Mouse (Mus musculus): Measurements from ENCODE around the gene Arhgap31. TPM values are rescaled to one million over a fixed set of nuclear protein-coding genes. Genes with fewer than 3 reads are reported as not detected.
A peak's percentile ranks its signal among the peaks of the same experiment; 100 is the strongest.

Gene Arhgap31
- polyA plus RNA-seq, 1 experiment: 10.3 TPM

DNA sequence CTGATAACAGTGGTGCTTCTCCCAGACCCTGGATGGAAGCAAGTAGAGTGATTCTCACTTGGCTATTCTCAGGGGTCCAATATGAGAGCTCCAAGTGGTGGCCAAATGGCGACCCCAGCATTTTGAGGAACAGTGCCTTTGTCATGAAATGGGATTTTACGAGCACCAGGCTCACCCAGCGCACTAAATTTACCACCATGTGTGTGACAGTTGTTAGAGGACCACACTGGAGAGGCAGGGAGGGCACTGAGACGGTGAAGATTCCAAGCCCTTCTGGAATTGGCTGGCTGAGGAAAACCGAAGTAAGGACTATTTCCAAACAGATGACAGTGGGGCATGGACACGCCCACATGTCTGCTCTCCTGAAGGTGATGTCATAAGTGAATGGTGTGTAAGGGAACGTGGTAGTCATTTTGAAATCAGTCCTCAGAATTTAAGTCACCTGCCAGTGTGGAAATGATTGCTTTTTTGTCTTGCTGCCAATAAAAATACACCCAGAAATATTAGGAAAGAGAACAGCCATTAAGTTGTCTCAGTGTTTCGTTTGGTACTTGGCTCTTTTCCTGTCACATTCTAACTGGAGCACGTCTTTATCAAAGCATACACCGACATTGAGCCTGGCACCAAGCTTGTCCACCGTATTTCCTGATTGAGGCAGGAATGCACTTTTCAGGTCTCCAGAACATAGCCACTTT is 113.9 kb downstream of the Arhgap31 start:
- TF ChIP-seq POLR2A (IDR thresholded peaks at IDR 0.05; ENCODE audit: extremely low read depth, insufficient read depth, low read length) (no peak), CTCF (IDR thresholded peaks at IDR 0.05; ENCODE audit: extremely low read depth, insufficient read depth, low read length) (no peak)
- Histone ChIP-seq H3K4me1 (ENCODE audit: control insufficient read depth, insufficient read depth, low read length) (no peaks in the 10 kb centered on the region), H3K4me3 (ENCODE audit: insufficient read depth, low read length) (no peak overlapping the region), H3K27ac (ENCODE audit: insufficient read depth, low read length) (no peak overlapping the region)

DNA sequence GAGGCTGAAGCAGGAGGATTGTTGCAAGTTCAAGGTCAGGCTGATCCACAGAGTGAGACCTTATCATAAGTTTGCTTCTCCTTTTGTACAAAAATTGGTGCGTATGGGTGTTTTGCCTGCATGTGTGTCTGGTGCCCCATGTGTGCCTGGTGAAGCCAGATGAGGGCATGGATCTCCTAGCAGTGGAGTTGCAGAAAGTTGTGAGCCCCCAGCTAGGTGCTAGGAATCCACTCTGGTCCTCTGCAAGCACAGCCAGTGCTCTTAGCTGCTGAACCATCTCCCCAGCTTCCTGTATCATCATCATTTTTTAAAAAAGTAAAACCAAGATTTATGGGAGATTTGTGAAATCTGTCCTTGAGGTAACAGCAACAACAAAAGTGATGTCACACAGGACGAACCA is 116.4 kb downstream of the Arhgap31 start:
- no peaks in the 10 kb centered on the region for H3K4me1 ChIP-seq (ENCODE audit: control insufficient read depth, insufficient read depth, low read length)
- no peak overlapping the region for H3K27ac ChIP-seq (ENCODE audit: insufficient read depth, low read length)
- H3K4me3 ChIP-seq (ENCODE audit: insufficient read depth, low read length): no peak overlapping the region
- no peak for TF ChIP-seq POLR2A (IDR thresholded peaks at IDR 0.05; ENCODE audit: extremely low read depth, insufficient read depth, low read length)
- no peak for TF ChIP-seq CTCF (IDR thresholded peaks at IDR 0.05; ENCODE audit: extremely low read depth, insufficient read depth, low read length)

DNA sequence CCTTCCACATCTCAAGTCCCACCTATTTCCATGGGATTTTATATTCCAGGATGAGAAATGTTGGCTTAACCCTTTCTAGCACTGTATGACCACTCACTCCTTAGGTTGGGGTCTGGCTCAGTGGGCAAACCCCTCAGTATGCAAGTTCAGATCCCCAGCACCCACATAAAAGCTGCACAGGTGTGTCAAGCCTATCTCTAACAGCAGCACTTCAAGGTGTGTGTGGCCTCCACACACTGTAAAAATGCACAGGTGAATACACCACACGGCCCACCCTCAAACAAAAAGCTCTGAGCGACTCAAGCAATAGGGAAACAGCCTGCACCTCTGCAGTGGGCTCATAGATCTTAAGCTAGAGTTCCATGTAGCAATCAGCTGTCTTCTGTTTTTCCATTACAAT is 117.0 kb downstream of the Arhgap31 start:
- TF ChIP-seq CTCF (IDR thresholded peaks at IDR 0.05; ENCODE audit: extremely low read depth, insufficient read depth, low read length) (no peak), POLR2A (IDR thresholded peaks at IDR 0.05; ENCODE audit: extremely low read depth, insufficient read depth, low read length) (no peak)
- no peak overlapping the region for H3K27ac ChIP-seq (ENCODE audit: insufficient read depth, low read length)
- H3K4me3 ChIP-seq (ENCODE audit: insufficient read depth, low read length): no peak overlapping the region
- no peaks in the 10 kb centered on the region for H3K4me1 ChIP-seq (ENCODE audit: control insufficient read depth, insufficient read depth, low read length)

DNA sequence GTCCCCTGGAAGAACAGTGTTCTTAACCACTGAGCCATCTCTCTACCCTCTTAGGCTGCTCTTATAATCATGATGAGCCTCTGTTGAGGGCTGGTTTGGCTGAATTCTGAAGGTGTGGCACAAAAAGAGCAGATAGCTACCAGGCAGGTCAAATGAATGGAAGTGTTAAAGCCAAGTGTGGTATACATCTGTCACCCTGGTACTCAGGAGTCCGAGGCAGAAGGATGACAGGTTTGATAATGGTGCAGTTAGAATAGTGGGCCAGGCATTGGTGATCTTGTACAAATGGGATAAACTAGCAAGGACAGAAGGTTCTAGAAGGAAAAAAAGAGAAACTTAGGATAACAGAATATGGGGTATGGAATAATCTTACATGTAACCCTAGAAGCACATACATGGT is 118.6 kb downstream of the Arhgap31 start:
- no peak overlapping the region for H3K4me3 ChIP-seq (ENCODE audit: insufficient read depth, low read length)
- H3K27ac ChIP-seq (ENCODE audit: insufficient read depth, low read length): no peak overlapping the region
- H3K4me1 ChIP-seq (ENCODE audit: control insufficient read depth, insufficient read depth, low read length): no peaks in the 10 kb centered on the region
- TF ChIP-seq CTCF (IDR thresholded peaks at IDR 0.05; ENCODE audit: extremely low read depth, insufficient read depth, low read length) (no peak), POLR2A (IDR thresholded peaks at IDR 0.05; ENCODE audit: extremely low read depth, insufficient read depth, low read length) (no peak)

DNA sequence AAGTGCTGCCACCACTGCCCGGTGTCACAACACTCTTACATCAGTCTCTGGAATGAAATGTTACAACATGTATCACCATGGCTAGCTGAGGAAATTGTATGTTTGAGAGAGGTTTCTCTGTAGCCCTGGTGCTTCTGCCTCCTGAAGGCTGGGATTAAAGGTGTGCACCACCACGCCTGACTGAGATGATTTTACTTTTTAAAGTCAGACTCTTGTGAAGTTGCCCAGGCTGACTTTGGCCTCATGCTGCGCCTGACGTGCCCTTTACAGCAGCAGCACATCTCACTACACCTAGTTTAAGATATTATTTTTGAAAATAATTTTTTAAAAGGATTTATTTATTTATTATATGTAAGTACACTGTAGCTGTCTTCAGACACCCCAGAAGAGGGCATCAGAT is 120.1 kb downstream of the Arhgap31 start:
- Histone ChIP-seq H3K4me3 (ENCODE audit: insufficient read depth, low read length) (no peak overlapping the region), H3K27ac (ENCODE audit: insufficient read depth, low read length) (no peak overlapping the region), H3K4me1 (ENCODE audit: control insufficient read depth, insufficient read depth, low read length) (no peaks in the 10 kb centered on the region)
- TF ChIP-seq POLR2A (IDR thresholded peaks at IDR 0.05; ENCODE audit: extremely low read depth, insufficient read depth, low read length) (no peak), CTCF (IDR thresholded peaks at IDR 0.05; ENCODE audit: extremely low read depth, insufficient read depth, low read length) (no peak)

DNA sequence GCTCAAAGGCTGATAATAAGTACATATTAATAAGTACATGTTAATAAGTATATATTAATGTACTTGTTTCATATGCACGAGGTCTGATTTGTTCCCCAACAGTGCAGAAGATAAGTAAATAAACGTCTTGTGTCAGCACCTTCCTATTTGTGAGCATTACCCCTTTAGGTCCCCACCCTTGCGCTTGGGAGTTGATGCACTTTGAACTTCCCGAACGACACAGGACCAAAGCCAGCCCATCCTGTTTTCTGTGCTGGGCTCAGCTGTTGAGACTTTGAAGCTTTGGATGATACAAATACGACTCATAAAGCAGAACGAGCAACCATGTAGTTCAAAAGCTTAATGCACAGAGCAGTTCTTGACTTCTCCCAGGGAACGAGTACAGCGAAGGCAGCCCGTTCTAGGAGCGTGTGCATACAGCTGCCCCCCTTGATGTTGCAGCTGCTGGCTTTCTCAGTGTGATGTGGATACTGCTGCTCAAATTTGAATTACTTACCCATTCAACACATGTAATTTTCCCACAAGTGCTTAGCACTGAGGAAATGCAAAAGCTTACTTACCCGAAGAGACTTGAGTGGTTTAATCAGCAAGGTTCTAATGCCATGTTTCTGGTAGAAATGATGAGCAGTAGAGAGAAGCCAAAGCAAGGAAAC is 120.9 kb downstream of the Arhgap31 start:
- Histone ChIP-seq H3K4me3 (ENCODE audit: insufficient read depth, low read length) (no peak overlapping the region), H3K27ac (ENCODE audit: insufficient read depth, low read length) (peak overlapping the region; percentile 67), H3K4me1 (ENCODE audit: control insufficient read depth, insufficient read depth, low read length) (no peaks in the 10 kb centered on the region)
- TF ChIP-seq POLR2A (IDR thresholded peaks at IDR 0.05; ENCODE audit: extremely low read depth, insufficient read depth, low read length) (no peak), CTCF (IDR thresholded peaks at IDR 0.05; ENCODE audit: extremely low read depth, insufficient read depth, low read length) (no peak)

DNA sequence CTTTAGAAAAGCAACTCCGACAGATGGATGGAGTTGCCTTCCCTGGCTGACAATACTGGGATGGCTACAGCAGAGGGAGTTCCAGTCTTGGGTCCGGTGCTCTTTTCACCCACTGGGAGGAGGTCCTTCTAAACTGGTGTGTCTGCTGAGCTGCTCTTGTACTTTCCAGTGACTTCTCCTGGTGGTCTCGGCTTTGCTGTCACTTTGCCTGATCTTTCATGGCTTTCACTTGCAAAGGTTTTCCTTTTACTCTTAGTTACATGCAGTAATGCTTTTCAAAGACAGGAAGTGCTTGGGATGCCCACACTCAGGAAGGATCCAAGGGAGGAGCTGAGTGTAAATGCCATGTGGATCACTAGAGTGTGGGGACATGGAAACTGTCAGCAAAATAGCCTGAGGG is 121.6 kb downstream of the Arhgap31 start:
- no peaks in the 10 kb centered on the region for H3K4me1 ChIP-seq (ENCODE audit: control insufficient read depth, insufficient read depth, low read length)
- H3K27ac ChIP-seq (ENCODE audit: insufficient read depth, low read length): peak overlapping the region; percentile 28; the same call in 1 of the 2 replicates
- no peak for TF ChIP-seq POLR2A (IDR thresholded peaks at IDR 0.05; ENCODE audit: extremely low read depth, insufficient read depth, low read length)
- no peak overlapping the region for H3K4me3 ChIP-seq (ENCODE audit: insufficient read depth, low read length)

DNA sequence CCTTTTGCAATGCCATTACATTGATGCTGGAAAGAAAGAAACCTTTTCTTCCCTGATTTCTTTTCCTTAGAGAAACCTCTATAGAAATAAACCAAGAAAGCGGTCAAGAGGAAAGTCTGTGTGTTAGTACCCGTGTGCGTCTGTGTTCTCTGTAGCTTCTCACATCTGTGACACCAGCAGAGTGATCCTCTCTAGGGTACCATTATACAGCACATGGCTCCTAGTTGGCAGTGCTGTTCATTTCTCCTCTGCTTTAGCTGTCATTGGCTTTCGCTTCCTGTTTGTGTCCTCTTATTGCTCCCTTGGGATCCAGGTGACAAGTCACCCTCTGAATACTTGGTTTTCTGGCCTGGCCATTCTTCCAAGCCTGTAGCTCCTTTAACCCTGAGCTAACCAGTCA is 125.5 kb downstream of the Arhgap31 start:
- TF ChIP-seq POLR2A (IDR thresholded peaks at IDR 0.05; ENCODE audit: extremely low read depth, insufficient read depth, low read length) (no peak), CTCF (IDR thresholded peaks at IDR 0.05; ENCODE audit: extremely low read depth, insufficient read depth, low read length) (no peak)
- H3K4me3 ChIP-seq (ENCODE audit: insufficient read depth, low read length): no peak overlapping the region
- H3K27ac ChIP-seq (ENCODE audit: insufficient read depth, low read length): no peak overlapping the region
- no peaks in the 10 kb centered on the region for H3K4me1 ChIP-seq (ENCODE audit: control insufficient read depth, insufficient read depth, low read length)

DNA sequence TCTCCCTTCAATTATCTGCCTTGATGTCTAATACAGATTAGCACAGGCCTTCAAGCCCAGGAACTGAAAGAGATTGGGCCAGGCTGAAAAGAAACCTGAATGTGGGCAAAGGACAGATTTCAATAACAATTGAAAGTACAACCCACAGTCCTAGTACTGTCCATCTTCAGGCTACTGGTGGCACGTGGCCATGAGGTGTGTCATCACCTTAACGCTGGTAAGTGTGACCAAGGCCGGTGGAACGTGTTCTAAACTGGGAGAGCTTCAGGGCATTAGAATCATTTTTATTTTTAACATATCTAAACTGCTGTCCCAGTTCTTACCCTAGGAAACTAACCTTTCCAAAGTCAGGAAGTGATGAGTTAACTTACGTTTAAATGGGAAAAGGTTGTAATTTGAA is 125.9 kb downstream of the Arhgap31 start:
- TF ChIP-seq POLR2A (IDR thresholded peaks at IDR 0.05; ENCODE audit: extremely low read depth, insufficient read depth, low read length) (no peak), CTCF (IDR thresholded peaks at IDR 0.05; ENCODE audit: extremely low read depth, insufficient read depth, low read length) (no peak)
- Histone ChIP-seq H3K4me3 (ENCODE audit: insufficient read depth, low read length) (no peak overlapping the region), H3K27ac (ENCODE audit: insufficient read depth, low read length) (no peak overlapping the region), H3K4me1 (ENCODE audit: control insufficient read depth, insufficient read depth, low read length) (no peaks in the 10 kb centered on the region)

DNA sequence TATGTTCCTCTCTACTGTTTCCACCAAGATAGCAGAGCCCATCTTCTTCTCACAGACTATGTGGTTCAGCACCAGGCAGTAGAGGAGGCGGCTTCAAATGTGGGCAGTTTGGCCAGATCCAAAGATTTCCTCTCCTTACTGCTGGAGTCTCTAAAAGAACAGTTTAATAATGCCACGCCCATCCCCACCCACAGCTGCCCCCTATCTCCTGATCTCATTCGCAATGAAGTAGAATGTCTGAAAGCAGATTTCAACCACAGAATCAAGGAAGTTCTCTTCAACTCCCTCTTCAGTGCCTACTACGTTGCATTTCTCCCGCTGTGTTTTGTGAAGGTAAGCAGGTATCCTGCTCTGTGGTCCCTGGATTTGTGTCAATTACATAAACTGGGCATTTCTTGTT is 127.9 kb downstream of the Arhgap31 start:
- TF ChIP-seq CTCF (IDR thresholded peaks at IDR 0.05; ENCODE audit: extremely low read depth, insufficient read depth, low read length) (no peak), POLR2A (IDR thresholded peaks at IDR 0.05; ENCODE audit: extremely low read depth, insufficient read depth, low read length) (no peak)
- Histone ChIP-seq H3K4me1 (ENCODE audit: control insufficient read depth, insufficient read depth, low read length) (no peaks in the 10 kb centered on the region), H3K4me3 (ENCODE audit: insufficient read depth, low read length) (no peak overlapping the region), H3K27ac (ENCODE audit: insufficient read depth, low read length) (no peak overlapping the region)

All from cortical plate, adult 2 months (tissue).